Mouse (Mus musculus) monocyte, adult 2 months (primary cell): ENCODE data around the gene Pop4.
"Not testable (repeated sequence)": the region's sequence is repeated elsewhere in the genome, so short reads cannot be mapped to it uniquely, and the experiment has no call there.

Source experiments
- DNase-seq, 2 experiments: peaks; one replicate each; pipeline ENCODE4 v3.0.0; 2022; ENCODE audit warnings: low spot score in 2 of 2, low read depth in 1 of 2

Pop4 gene

GRCm38 (mm10) chr7:38270703-38271510 lies at the start of gene Pop4:
Gene Pop4, minus strand, starts transcription at chr7:38271423.
- peak; percentile 67 to 83 for DNase-seq

- DNase-seq, result no peak
Measured at GRCm38 (mm10) chr7:38320641-38321040, 49.4 kb upstream of the Pop4 start.

GRCm38 (mm10) chr7:38282192-38282591 lies 11.0 kb upstream of the Pop4 start:
- not testable (repeated sequence) for DNase-seq

GRCm38 (mm10) chr7:38272551-38272950 lies 1.3 kb upstream of the Pop4 start:
- DNase-seq, result no peak

- no peak for DNase-seq
Measured at GRCm38 (mm10) chr7:38271859-38272258, 636 bp upstream of the Pop4 start.

- DNase-seq, result no peak
Measured at GRCm38 (mm10) chr7:38271511-38271811, 238 bp upstream of the Pop4 start.

- peak in 1 of 2 experiments; percentile 16 for DNase-seq
Measured at GRCm38 (mm10) chr7:38267006-38267680, 4.1 kb downstream of the Pop4 start.

GRCm38 (mm10) chr7:38262406-38262805 lies 8.8 kb downstream of the Pop4 start:
- DNase-seq, result no peak

- no peak for DNase-seq
Measured at GRCm38 (mm10) chr7:38259631-38260030, 11.6 kb downstream of the Pop4 start.

GRCm38 (mm10) chr7:38253441-38253840 lies 17.8 kb downstream of the Pop4 start:
- DNase-seq, result no peak

- no peak for DNase-seq
Measured at GRCm38 (mm10) chr7:38251494-38252216, 19.6 kb downstream of the Pop4 start.

GRCm38 (mm10) chr7:38242417-38242816 lies 28.8 kb downstream of the Pop4 start:
- no peak for DNase-seq

GRCm38 (mm10) chr7:38237140-38237539 lies 34.1 kb downstream of the Pop4 start:
- DNase-seq, result no peak

- no peak for DNase-seq
Measured at GRCm38 (mm10) chr7:38236400-38237105, 34.7 kb downstream of the Pop4 start.

GRCm38 (mm10) chr7:38230285-38230684 lies 40.9 kb downstream of the Pop4 start:
- DNase-seq, result no peak

- DNase-seq, result no peak
Measured at GRCm38 (mm10) chr7:38228329-38228728, 42.9 kb downstream of the Pop4 start.

- peak; percentile 60 to 64 for DNase-seq
Measured at GRCm38 (mm10) chr7:38227900-38228298, 43.3 kb downstream of the Pop4 start, which contains the start of gene Plekhf1. Gene Plekhf1, minus strand, starts transcription at chr7:38228016.

- no peak for DNase-seq
Measured at GRCm38 (mm10) chr7:38227181-38227899, 43.9 kb downstream of the Pop4 start.

GRCm38 (mm10) chr7:38226226-38226625 lies 45.0 kb downstream of the Pop4 start:
- DNase-seq, result no peak

- DNase-seq, result no peak
Measured at GRCm38 (mm10) chr7:38224577-38225369, 46.5 kb downstream of the Pop4 start.
